Mouse (Mus musculus): ENCODE measurements around the gene Pdzrn3. TPM values are rescaled to one million over a fixed set of nuclear protein-coding genes. Genes with fewer than 3 reads are reported as not detected.

Pdzrn3 gene
- polyA plus RNA-seq, 1 experiment from 2014 or later = 18.9 TPM

GRCm38 (mm10) chr6:101340051-101340450 is 37.6 kb downstream of the Pdzrn3 start:
- no peak for ATAC-seq
- H3K4me3 ChIP-seq (ENCODE audit: low read length) = no peak overlapping the region
- no peaks in the 10 kb centered on the region for H3K36me3 ChIP-seq (ENCODE audit: control insufficient read depth, insufficient read depth, low read length)
- no peaks in the 10 kb centered on the region for H3K9me3 ChIP-seq (ENCODE audit: control insufficient read depth, low read length)
- no peaks in the 10 kb centered on the region for H3K4me1 ChIP-seq (ENCODE audit: control insufficient read depth, insufficient read depth, low read depth, low read length)
- H3K27me3 ChIP-seq (replicated peaks; ENCODE audit: control insufficient read depth, insufficient read depth, low read length) = no peaks in the 10 kb centered on the region
- no peak overlapping the region for H3K27ac ChIP-seq (ENCODE audit: low read depth, low read length)
- WGBS = 83% methylated on average over 7 of the region's 7 CpGs
- no peak overlapping the region for H3K4me2 ChIP-seq (ENCODE audit: low read length)
- H3K9ac ChIP-seq (ENCODE audit: low read depth, low read length) = no peak overlapping the region

- no peaks in the 10 kb centered on the region for H3K4me1 ChIP-seq (ENCODE audit: control insufficient read depth, insufficient read depth, low read depth, low read length)
- no peaks in the 10 kb centered on the region for H3K36me3 ChIP-seq (ENCODE audit: control insufficient read depth, insufficient read depth, low read length)
- no peak for ATAC-seq
- no peak overlapping the region for H3K27ac ChIP-seq (ENCODE audit: low read depth, low read length)
- H3K9me3 ChIP-seq (ENCODE audit: control insufficient read depth, low read length) = no peaks in the 10 kb centered on the region
- WGBS = 76% methylated on average over 10 of the region's 10 CpGs
- H3K9ac ChIP-seq (ENCODE audit: low read depth, low read length) = no peak overlapping the region
- H3K4me3 ChIP-seq (ENCODE audit: low read length) = no peak overlapping the region
- no peaks in the 10 kb centered on the region for H3K27me3 ChIP-seq (replicated peaks; ENCODE audit: control insufficient read depth, insufficient read depth, low read length)
- no peak overlapping the region for H3K4me2 ChIP-seq (ENCODE audit: low read length)
Observed at GRCm38 (mm10) chr6:101337842-101338528, 39.7 kb downstream of the Pdzrn3 start.

GRCm38 (mm10) chr6:101336660-101337059 is 41.0 kb downstream of the Pdzrn3 start:
- Histone ChIP-seq H3K27me3 (replicated peaks; ENCODE audit: control insufficient read depth, insufficient read depth, low read length) (no peaks in the 10 kb centered on the region), H3K36me3 (ENCODE audit: control insufficient read depth, insufficient read depth, low read length) (no peaks in the 10 kb centered on the region), H3K4me1 (ENCODE audit: control insufficient read depth, insufficient read depth, low read depth, low read length) (no peaks in the 10 kb centered on the region), H3K4me2 (ENCODE audit: low read length) (no peak overlapping the region), H3K9me3 (ENCODE audit: control insufficient read depth, low read length) (no peaks in the 10 kb centered on the region), H3K9ac (ENCODE audit: low read depth, low read length) (no peak overlapping the region), H3K27ac (ENCODE audit: low read depth, low read length) (no peak overlapping the region), H3K4me3 (ENCODE audit: low read length) (no peak overlapping the region)
- no peak for ATAC-seq
- WGBS = 87% methylated on average over 10 of the region's 10 CpGs

GRCm38 (mm10) chr6:101335744-101336143 is 42.0 kb downstream of the Pdzrn3 start:
- Histone ChIP-seq H3K9ac (ENCODE audit: low read depth, low read length) (no peak overlapping the region), H3K27ac (ENCODE audit: low read depth, low read length) (no peak overlapping the region), H3K4me1 (ENCODE audit: control insufficient read depth, insufficient read depth, low read depth, low read length) (no peaks in the 10 kb centered on the region), H3K4me2 (ENCODE audit: low read length) (no peak overlapping the region), H3K27me3 (replicated peaks; ENCODE audit: control insufficient read depth, insufficient read depth, low read length) (no peaks in the 10 kb centered on the region), H3K36me3 (ENCODE audit: control insufficient read depth, insufficient read depth, low read length) (no peaks in the 10 kb centered on the region), H3K4me3 (ENCODE audit: low read length) (no peak overlapping the region), H3K9me3 (ENCODE audit: control insufficient read depth, low read length) (no peaks in the 10 kb centered on the region)
- ATAC-seq = no peak
- WGBS = 88% methylated on average over 1 of the region's 1 CpGs

GRCm38 (mm10) chr6:101334495-101334894 is 43.2 kb downstream of the Pdzrn3 start:
- Histone ChIP-seq H3K36me3 (ENCODE audit: control insufficient read depth, insufficient read depth, low read length) (no peaks in the 10 kb centered on the region), H3K4me2 (ENCODE audit: low read length) (no peak overlapping the region), H3K9me3 (ENCODE audit: control insufficient read depth, low read length) (no peaks in the 10 kb centered on the region), H3K27ac (ENCODE audit: low read depth, low read length) (no peak overlapping the region), H3K4me3 (ENCODE audit: low read length) (no peak overlapping the region), H3K27me3 (replicated peaks; ENCODE audit: control insufficient read depth, insufficient read depth, low read length) (no peaks in the 10 kb centered on the region), H3K9ac (ENCODE audit: low read depth, low read length) (no peak overlapping the region), H3K4me1 (ENCODE audit: control insufficient read depth, insufficient read depth, low read depth, low read length) (no peaks in the 10 kb centered on the region)
- ATAC-seq = no peak
- 92% methylated on average over 3 of the region's 3 CpGs for whole genome bisulfite sequencing

GRCm38 (mm10) chr6:101330392-101330791 is 47.3 kb downstream of the Pdzrn3 start:
- Histone ChIP-seq H3K9me3 (ENCODE audit: control insufficient read depth, low read length) (no peaks in the 10 kb centered on the region), H3K4me2 (ENCODE audit: low read length) (no peak overlapping the region), H3K27me3 (replicated peaks; ENCODE audit: control insufficient read depth, insufficient read depth, low read length) (no peaks in the 10 kb centered on the region), H3K9ac (ENCODE audit: low read depth, low read length) (no peak overlapping the region), H3K4me3 (ENCODE audit: low read length) (no peak overlapping the region), H3K36me3 (ENCODE audit: control insufficient read depth, insufficient read depth, low read length) (no peaks in the 10 kb centered on the region), H3K4me1 (ENCODE audit: control insufficient read depth, insufficient read depth, low read depth, low read length) (no peaks in the 10 kb centered on the region; the same call in 1 of the 2 replicates), H3K27ac (ENCODE audit: low read depth, low read length) (no peak overlapping the region)
- no peak for ATAC-seq
- WGBS = 71% methylated on average over 5 of the region's 5 CpGs

- no peaks in the 10 kb centered on the region for H3K27me3 ChIP-seq (replicated peaks; ENCODE audit: control insufficient read depth, insufficient read depth, low read length)
- 55% methylated on average over 6 of the region's 6 CpGs for WGBS
- no peaks in the 10 kb centered on the region for H3K9me3 ChIP-seq (ENCODE audit: control insufficient read depth, low read length)
- H3K4me2 ChIP-seq (ENCODE audit: low read length) = no peak overlapping the region
- H3K27ac ChIP-seq (ENCODE audit: low read depth, low read length) = no peak overlapping the region
- no peak for ATAC-seq
- H3K36me3 ChIP-seq (ENCODE audit: control insufficient read depth, insufficient read depth, low read length) = no peaks in the 10 kb centered on the region
- no peak overlapping the region for H3K4me3 ChIP-seq (ENCODE audit: low read length)
- no peak overlapping the region for H3K9ac ChIP-seq (ENCODE audit: low read depth, low read length)
- no peaks in the 10 kb centered on the region; the same call in 1 of the 2 replicates for H3K4me1 ChIP-seq (ENCODE audit: control insufficient read depth, insufficient read depth, low read depth, low read length)
Observed at GRCm38 (mm10) chr6:101329499-101329898, 48.2 kb downstream of the Pdzrn3 start.

- H3K4me2 ChIP-seq (ENCODE audit: low read length) = no peak overlapping the region
- H3K4me1 ChIP-seq (ENCODE audit: control insufficient read depth, insufficient read depth, low read depth, low read length) = no peaks in the 10 kb centered on the region; the same call in 1 of the 2 replicates
- no peak overlapping the region for H3K27ac ChIP-seq (ENCODE audit: low read depth, low read length)
- no peaks in the 10 kb centered on the region for H3K9me3 ChIP-seq (ENCODE audit: control insufficient read depth, low read length)
- no peaks in the 10 kb centered on the region for H3K27me3 ChIP-seq (replicated peaks; ENCODE audit: control insufficient read depth, insufficient read depth, low read length)
- no peak overlapping the region for H3K4me3 ChIP-seq (ENCODE audit: low read length)
- ATAC-seq = no peak
- H3K9ac ChIP-seq (ENCODE audit: low read depth, low read length) = no peak overlapping the region
- 55% methylated on average over 6 of the region's 6 CpGs for WGBS
- no peaks in the 10 kb centered on the region for H3K36me3 ChIP-seq (ENCODE audit: control insufficient read depth, insufficient read depth, low read length)
Observed at GRCm38 (mm10) chr6:101328514-101328913, 49.2 kb downstream of the Pdzrn3 start.

- Histone ChIP-seq H3K36me3 (ENCODE audit: control insufficient read depth, insufficient read depth, low read length) (no peaks in the 10 kb centered on the region), H3K9me3 (ENCODE audit: control insufficient read depth, low read length) (no peaks in the 10 kb centered on the region), H3K9ac (ENCODE audit: low read depth, low read length) (no peak overlapping the region), H3K4me2 (ENCODE audit: low read length) (no peak overlapping the region), H3K4me3 (ENCODE audit: low read length) (no peak overlapping the region), H3K27me3 (replicated peaks; ENCODE audit: control insufficient read depth, insufficient read depth, low read length) (no peaks in the 10 kb centered on the region), H3K4me1 (ENCODE audit: control insufficient read depth, insufficient read depth, low read depth, low read length) (no peaks in the 10 kb centered on the region; the same call in 1 of the 2 replicates), H3K27ac (ENCODE audit: low read depth, low read length) (no peak overlapping the region)
- no peak for ATAC-seq
- WGBS = 90% methylated on average over 5 of the region's 5 CpGs
Observed at GRCm38 (mm10) chr6:101327741-101328140, 50.0 kb downstream of the Pdzrn3 start.
